In the genomic region with DNA sequence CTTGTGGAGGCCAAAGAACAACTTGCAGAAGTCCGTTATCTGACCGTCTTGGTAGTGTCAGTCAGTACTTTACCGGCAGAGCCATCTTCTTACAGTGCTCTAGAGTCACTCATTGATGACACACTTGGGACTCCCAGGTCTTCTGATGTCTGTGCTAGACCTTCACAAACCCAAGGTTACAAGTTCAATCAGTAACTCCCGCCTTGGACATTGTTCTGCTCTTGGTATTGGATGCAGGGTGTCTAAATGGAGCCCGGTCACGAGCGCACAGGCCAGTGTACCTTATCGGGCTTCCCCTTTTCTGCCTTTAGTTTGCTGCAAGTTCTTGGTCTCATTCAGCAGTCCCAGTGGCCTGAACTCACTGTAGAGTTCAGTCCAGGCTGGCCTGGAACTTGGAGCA, we compare ENCODE assay signal across 8 mouse cellular contexts. TPM values are rescaled to one million over a fixed set of nuclear protein-coding genes. Genes with fewer than 3 reads are reported as not detected.
DNase-seq lines count a peak whose midpoint lies in the region; ATAC-seq lines count a peak whose summit lies in the region.

No protein-coding gene starts in this region.

- peak overlapping the region; percentile 80 for H3K4me3 ChIP-seq in lung, embryonic 16.5 days (ENCODE audit: low read length)
- H3K4me3 ChIP-seq in hindbrain, embryonic 13.5 days = peak overlapping the region; percentile 88

- H3K9ac ChIP-seq in lung, embryonic 16.5 days (ENCODE audit: low read length) = peak overlapping the region; percentile 71
- peak overlapping the region; percentile 82 for H3K9ac ChIP-seq in hindbrain, embryonic 13.5 days

- no peaks in the 10 kb centered on the region for H3K9me3 ChIP-seq in lung, embryonic 16.5 days (ENCODE audit: control insufficient read depth, low read length)
- H3K9me3 ChIP-seq in hindbrain, embryonic 13.5 days = no peaks in the 10 kb centered on the region

- peaks cover 18% of the 10 kb centered on the region for H3K4me1 ChIP-seq in lung, embryonic 16.5 days (replicated peaks; ENCODE audit: control insufficient read depth, insufficient read depth, low read length)
- H3K4me1 ChIP-seq in hindbrain, embryonic 13.5 days (replicated peaks) = peaks cover 25% of the 10 kb centered on the region

- H3K27ac ChIP-seq in lung, embryonic 16.5 days (ENCODE audit: low read length) = no peak overlapping the region
- H3K27ac ChIP-seq in hindbrain, embryonic 13.5 days = no peak overlapping the region

- no peak for ATAC-seq in lung, embryonic 16.5 days (ENCODE audit: low read depth)
- peak; percentile 26 for ATAC-seq in common myeloid progenitor, adult 5-6 weeks (replicated peaks; ENCODE audit: low read depth, poor library complexity, severe bottlenecking)
- ATAC-seq in hindbrain, embryonic 13.5 days (ENCODE audit: low FRiP score) = peak; percentile 37
- ATAC-seq in megakaryocyte, adult 5-6 weeks (ENCODE audit: poor library complexity, severe bottlenecking) = peak; percentile 42
- ATAC-seq in activated CD4-positive, CD25-positive, alpha-beta regulatory T cell, adult 4 months = no peak

- H3K27me3 ChIP-seq in lung, embryonic 16.5 days (ENCODE audit: control insufficient read depth, insufficient read depth, low read depth, low read length) = no peaks in the 10 kb centered on the region
- no peaks in the 10 kb centered on the region for H3K27me3 ChIP-seq in hindbrain, embryonic 13.5 days

- DNase-seq in lung, postnatal 36 days = no peak
- DNase-seq in urinary bladder, postnatal 4 days (ENCODE audit: low spot score in 2 of 2) = no peak
- no peak for DNase-seq in thymus, postnatal 4 days

- WGBS in lung, embryonic 16.5 days = 37% methylated on average over 8 of the region's 8 CpGs
- 44% methylated on average over 8 of the region's 8 CpGs for WGBS in hindbrain, embryonic 13.5 days

- H3K36me3 ChIP-seq in lung, embryonic 16.5 days (ENCODE audit: control insufficient read depth, insufficient read depth, low read length) = no peaks in the 10 kb centered on the region
- H3K36me3 ChIP-seq in hindbrain, embryonic 13.5 days = no peaks in the 10 kb centered on the region; the same call in 1 of the 2 replicates

- H3K4me2 ChIP-seq in lung, embryonic 16.5 days (ENCODE audit: low read depth, low read length) = peak overlapping the region; percentile 74
- peak overlapping the region; percentile 92 for H3K4me2 ChIP-seq in hindbrain, embryonic 13.5 days

RNA-seq across cellular contexts. Expression of a gene that starts 0.6 kb away (rescaled TPM):
- 2.2 and 2.7 TPM in 2 replicates for polyA plus RNA-seq in lung, embryonic 16.5 days (2015; fragmentation: Nextera tagmentation; extraction: Ambion mirVana)
- total RNA-seq in common myeloid progenitor, adult 5-6 weeks (2017) = 143 and 145 TPM in 2 replicates
- polyA plus RNA-seq in hindbrain, embryonic 13.5 days (2015; fragmentation: Nextera tagmentation; extraction: Ambion mirVana) = 3.2 and 3.3 TPM in 2 replicates
- 50.7 and 58.2 TPM in 2 replicates for total RNA-seq in megakaryocyte, adult 5-6 weeks (2015)
- 118 and 119 TPM in 2 replicates for total RNA-seq in megakaryocyte, adult 5-6 weeks (2017)
- polyA plus RNA-seq in activated CD4-positive, CD25-positive, alpha-beta regulatory T cell, adult 4 months (2017; shearing (Covaris generic)) = 1 to 10 TPM; 4.2 to 5.2 TPM

RNA-seq across cellular contexts. Expression of a gene that starts 51.7 kb away (rescaled TPM):
- polyA plus RNA-seq in lung, embryonic 16.5 days (2015; fragmentation: Nextera tagmentation; extraction: Ambion mirVana) = 9.1 and 9.5 TPM in 2 replicates
- 14.5 and 15.1 TPM in 2 replicates for total RNA-seq in common myeloid progenitor, adult 5-6 weeks (2017)
- 13.5 and 13.9 TPM in 2 replicates for polyA plus RNA-seq in hindbrain, embryonic 13.5 days (2015; fragmentation: Nextera tagmentation; extraction: Ambion mirVana)
- total RNA-seq in megakaryocyte, adult 5-6 weeks (2015) = 22.1 and 25.0 TPM in 2 replicates
- 32.5 and 38.4 TPM in 2 replicates for total RNA-seq in megakaryocyte, adult 5-6 weeks (2017)
- polyA plus RNA-seq in activated CD4-positive, CD25-positive, alpha-beta regulatory T cell, adult 4 months (2017; shearing (Covaris generic)) = 1 to 10 TPM; 2.4 to 4.6 TPM

Comparison
In these comparisons a context has a peak if more than half of its experiments do, and no peak if none do; other contexts are left out.
1. ATAC-seq: peak in common myeloid progenitor, adult 5-6 weeks (single experiment), hindbrain, embryonic 13.5 days (single experiment) and megakaryocyte, adult 5-6 weeks (single experiment); none in lung, embryonic 16.5 days (single experiment) and activated CD4-positive, CD25-positive, alpha-beta regulatory T cell, adult 4 months (single experiment).